ENCODE assay signal across 25 mouse cellular contexts in genomic region chr12:73328448-73329167, GRCm38 (mm10).
"Had no signal": no experiment of that assay in that cellular context is flagged by ENCODE, and none has a peak within 500 bp of the region (broad histone marks: within the 10 kb centered on the region; RNA-seq: fewer than 3 reads in every experiment).

No protein-coding gene starts in this region.

- H3K27ac ChIP-seq: kidney, postnatal 0 days; layer of hippocampus, adult 2 months; left cerebral cortex, adult 2 months; limb, embryonic 12.5 days; liver, embryonic 14.5 days; midbrain, embryonic 15.5 days; neural tube, embryonic 12.5 days; neural tube, embryonic 15.5 days; stomach, postnatal 0 days had no signal

- H3K4me2 ChIP-seq: limb, embryonic 12.5 days; liver, embryonic 11.5 days; lung, embryonic 14.5 days; midbrain, embryonic 11.5 days; midbrain, embryonic 15.5 days; neural tube, embryonic 12.5 days; neural tube, embryonic 15.5 days had no signal

- H3K9ac ChIP-seq: limb, embryonic 12.5 days; liver, embryonic 14.5 days; liver, postnatal 0 days; lung, embryonic 14.5 days; midbrain, embryonic 15.5 days; neural tube, embryonic 12.5 days; neural tube, embryonic 15.5 days had no signal

- H3K9me3 ChIP-seq: limb, embryonic 12.5 days; midbrain, embryonic 15.5 days; neural tube, embryonic 12.5 days; neural tube, embryonic 15.5 days had no signal

- H3K27me3 ChIP-seq: midbrain, embryonic 15.5 days; neural tube, embryonic 12.5 days; neural tube, embryonic 15.5 days had no signal

- DNase-seq: kidney, adult 2 months; kidney, postnatal 25 days; layer of hippocampus, adult 9-11 months; layer of hippocampus, postnatal 36 days; liver, postnatal 0 days; lung, embryonic 14.5 days; lung, postnatal 10 days; lung, postnatal 4 days; right cerebral cortex, adult 18-20 months; right cerebral cortex, postnatal 14 days; right cerebral cortex, postnatal 4 days; thymus, adult 2 months; thymus, postnatal 14 days; thymus, postnatal 4 days had no signal

- H3K4me3 ChIP-seq: layer of hippocampus, adult 2 months; left cerebral cortex, adult 2 months; limb, embryonic 12.5 days; midbrain, embryonic 15.5 days; neural tube, embryonic 12.5 days; neural tube, embryonic 15.5 days had no signal

- ATAC-seq: liver, postnatal 0 days; midbrain, embryonic 15.5 days had no signal

- H3K36me3 ChIP-seq: limb, embryonic 12.5 days; midbrain, embryonic 15.5 days; neural tube, embryonic 12.5 days; neural tube, embryonic 15.5 days had no signal

- H3K4me1 ChIP-seq: midbrain, embryonic 15.5 days; neural tube, embryonic 15.5 days had no signal
